Mouse (Mus musculus) cortical plate, adult 2 months (tissue): ENCODE measurements around the gene Siah3. TPM values are rescaled to one million over a fixed set of nuclear protein-coding genes. Genes with fewer than 3 reads are reported as not detected.

Experiments
- H3K27ac ChIP-seq: fragments of 200-500 bp; 2 replicates; pipeline ENCODE4 v1.5.1; 2012; ENCODE audit warnings: low read length, control low read depth, inconsistent platforms; ENCODE audit not compliant: insufficient read depth
- H3K4me1 ChIP-seq: fragments of 200-500 bp; 2 replicates; pipeline ENCODE4 v1.6.1; 2011; ENCODE audit warnings: low read length; ENCODE audit not compliant: control insufficient read depth, insufficient read depth
- H3K4me3 ChIP-seq: fragments of 200-500 bp; 2 replicates; pipeline ENCODE4 v1.5.1; 2011; ENCODE audit warnings: mild to moderate bottlenecking, low read length, control low read depth; ENCODE audit not compliant: insufficient read depth
- CTCF ChIP-seq: fragments of 200-500 bp; IDR thresholded peaks from 2 replicates; pipeline ENCODE4 v1.5.1; 2011; ENCODE audit warnings: mild to moderate bottlenecking, control low read depth, low read length; ENCODE audit not compliant: insufficient read depth; ENCODE audit errors: extremely low read depth
- POLR2A ChIP-seq: fragments of 200-500 bp; IDR thresholded peaks from 2 replicates; pipeline ENCODE4 v1.6.1; 2011; ENCODE audit warnings: mild to moderate bottlenecking, low read length, control low read depth; ENCODE audit not compliant: insufficient read depth; ENCODE audit errors: extremely low read depth
- polyA plus RNA-seq: library from polyadenylated mRNA; depleted of rRNA; stranded (reverse); fragments of >200 nt; gene quantifications from 2 replicates; pipeline ENCODE4 v1.2.3, GENCODE M21; 2012

Siah3 gene
- polyA plus RNA-seq, 1 experiment: 4.1 TPM

DNA sequence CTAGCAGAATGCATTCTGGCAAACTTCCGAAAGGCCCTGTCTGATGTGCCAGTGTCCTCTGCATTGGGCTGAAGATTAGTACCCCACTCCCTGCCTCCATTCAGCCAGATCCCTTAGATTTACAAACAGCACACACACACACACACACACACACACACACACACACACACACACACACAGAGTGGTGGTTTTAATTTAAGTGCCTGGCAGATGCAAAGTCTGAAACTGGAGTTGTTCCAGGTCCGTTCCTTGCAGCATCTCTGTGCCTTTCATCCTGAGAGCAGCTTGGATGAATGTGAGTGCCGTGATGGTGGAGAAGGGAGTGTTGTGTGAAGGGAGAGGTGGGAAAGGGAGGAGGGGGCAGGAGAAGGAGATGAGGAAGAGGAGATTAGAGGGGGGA is 4.2 kb downstream of the Siah3 start:
- H3K4me1 ChIP-seq: peaks cover 5% of the 10 kb centered on the region
- TF ChIP-seq POLR2A (no peak), CTCF (no peak)
- no peak overlapping the region for H3K27ac ChIP-seq
- H3K4me3 ChIP-seq: no peak overlapping the region

DNA sequence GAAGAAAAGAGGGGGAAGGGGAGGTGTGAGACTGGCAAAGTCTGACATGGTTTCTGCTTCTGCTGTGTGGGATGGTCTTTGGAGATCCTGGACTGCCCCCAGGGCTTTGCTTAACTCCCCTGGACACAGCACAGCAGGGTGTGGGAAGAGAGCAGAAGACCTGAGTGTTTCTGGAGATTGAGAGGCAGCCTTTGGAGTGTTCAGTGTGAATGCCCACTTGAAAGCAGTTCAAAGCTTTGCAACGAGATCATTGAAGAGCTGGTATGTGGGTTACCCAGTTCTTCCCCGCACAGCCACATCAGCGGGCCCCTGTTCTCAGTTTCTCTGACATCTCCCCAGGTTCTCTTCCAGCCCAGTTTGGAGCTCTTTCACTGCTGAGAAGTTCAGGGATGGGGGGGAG is 4.7 kb downstream of the Siah3 start:
- peaks cover 5% of the 10 kb centered on the region for H3K4me1 ChIP-seq
- H3K27ac ChIP-seq: no peak overlapping the region
- H3K4me3 ChIP-seq: no peak overlapping the region
- no peak for TF ChIP-seq CTCF
- TF ChIP-seq POLR2A: no peak

DNA sequence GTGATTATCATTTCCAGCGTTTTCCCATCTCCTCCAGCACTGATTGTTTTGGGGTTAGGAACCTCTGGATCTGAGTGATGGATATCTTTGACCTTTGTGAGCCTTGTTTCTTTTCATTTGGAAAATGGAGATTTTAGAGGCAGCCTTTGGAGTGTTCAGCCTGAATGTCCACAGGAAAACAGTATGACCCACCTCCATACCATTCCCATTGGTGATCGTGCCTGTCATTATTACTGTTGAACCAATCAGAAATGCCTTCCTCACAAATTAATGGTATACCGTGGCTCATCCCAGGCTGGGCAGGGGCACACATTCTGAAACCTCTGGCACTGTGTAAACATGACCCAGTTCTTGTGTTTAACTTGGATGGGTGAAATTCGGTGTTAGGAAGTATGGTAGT is 6.0 kb downstream of the Siah3 start:
- H3K4me1 ChIP-seq: peaks cover 5% of the 10 kb centered on the region
- TF ChIP-seq CTCF: no peak
- no peak for TF ChIP-seq POLR2A
- H3K4me3 ChIP-seq: no peak overlapping the region
- H3K27ac ChIP-seq: no peak overlapping the region

DNA sequence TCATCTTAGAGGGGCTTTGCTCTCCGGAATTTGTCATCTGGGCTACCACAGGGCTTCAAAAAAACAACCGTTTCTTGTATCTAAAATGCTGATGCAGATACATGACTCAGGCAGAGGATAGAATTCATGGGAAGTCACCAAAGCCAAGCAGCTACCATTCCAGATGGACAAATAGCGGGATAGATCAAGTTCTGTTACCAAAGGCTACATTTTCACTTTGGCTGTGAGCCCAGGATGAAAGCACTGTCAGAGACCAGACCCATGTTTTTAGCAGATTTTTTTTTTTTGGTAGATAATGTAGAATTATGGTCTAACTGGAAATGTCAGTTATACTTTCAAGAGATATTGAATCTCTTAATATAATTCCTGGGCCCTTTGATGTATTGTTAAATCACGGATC is 7.4 kb downstream of the Siah3 start:
- Histone ChIP-seq H3K27ac (no peak overlapping the region), H3K4me3 (no peak overlapping the region), H3K4me1 (peaks cover 5% of the 10 kb centered on the region)
- no peak for TF ChIP-seq CTCF
- TF ChIP-seq POLR2A: no peak

DNA sequence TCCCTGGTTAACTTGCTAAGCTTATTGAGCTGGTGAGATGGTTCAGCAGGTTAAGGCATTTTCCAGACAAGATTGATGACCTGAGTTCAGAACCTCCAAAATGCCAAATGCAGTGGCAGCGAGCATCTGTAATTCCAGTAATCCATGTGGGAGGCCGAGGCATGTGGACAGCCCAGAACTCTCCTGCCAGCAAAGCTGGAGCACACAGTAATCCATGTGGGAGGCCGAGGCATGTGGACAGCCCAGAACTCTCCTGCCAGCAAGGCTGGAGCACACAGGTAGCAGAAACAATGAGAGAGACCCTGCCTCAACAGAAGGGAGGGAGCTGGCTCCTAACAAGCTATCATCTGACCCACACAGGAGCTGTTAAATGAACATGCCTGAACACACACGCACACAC is 13.2 kb downstream of the Siah3 start:
- no peak overlapping the region for H3K4me3 ChIP-seq

DNA sequence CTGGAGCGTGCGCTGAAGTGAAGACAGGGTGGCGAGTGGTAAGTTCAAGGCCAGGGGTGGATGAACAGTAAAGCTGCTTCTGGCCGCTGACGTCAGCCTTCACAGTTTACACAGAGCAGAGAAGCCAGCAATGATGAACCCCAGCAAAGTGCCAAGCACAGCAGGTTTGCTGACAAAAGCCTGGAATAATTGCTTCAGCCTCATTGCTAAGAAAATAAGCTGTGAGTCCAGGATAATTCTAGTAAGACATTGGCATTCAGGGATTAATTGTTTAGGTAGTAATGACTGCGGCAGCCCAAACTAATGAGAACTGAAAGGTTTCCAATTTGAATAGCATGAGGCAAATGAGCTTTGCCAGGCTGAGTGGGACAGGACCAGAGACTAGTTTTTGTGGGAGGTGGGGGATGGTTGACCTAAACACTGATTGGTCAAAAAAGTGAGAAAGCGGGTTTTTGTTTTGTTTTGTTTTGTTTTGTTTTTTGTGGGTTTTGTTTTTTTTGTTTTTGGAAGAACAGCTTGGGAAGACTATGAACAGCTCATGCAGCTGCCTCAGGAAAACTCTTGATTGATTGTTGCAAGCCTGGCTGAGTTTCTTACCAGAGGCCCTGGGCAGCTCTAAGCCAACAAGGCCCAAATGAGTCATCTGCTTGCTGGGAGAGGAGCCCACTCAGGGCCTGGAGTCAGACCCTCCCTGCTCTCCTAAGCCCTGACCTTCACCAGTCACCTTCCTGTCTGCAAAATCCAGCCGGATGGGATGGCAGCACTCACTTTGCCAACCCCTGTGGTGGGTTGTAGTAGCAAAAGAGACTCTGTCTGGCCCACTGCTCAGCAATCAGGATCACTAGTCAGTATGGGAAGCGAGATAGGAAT is 17.5 kb downstream of the Siah3 start:
- no peak for TF ChIP-seq CTCF
- no peak for TF ChIP-seq POLR2A
- Histone ChIP-seq H3K4me3 (no peak overlapping the region), H3K27ac (no peak overlapping the region), H3K4me1 (peaks cover 2% of the 10 kb centered on the region; the same call in 1 of the 2 replicates)

More for the DNA sequence above, 13.2 kb downstream of the Siah3 start:
- H3K4me1 ChIP-seq: peaks cover 2% of the 10 kb centered on the region; the same call in 1 of the 2 replicates
- TF ChIP-seq CTCF: no peak
- no peak for TF ChIP-seq POLR2A
- H3K27ac ChIP-seq: no peak overlapping the region

DNA sequence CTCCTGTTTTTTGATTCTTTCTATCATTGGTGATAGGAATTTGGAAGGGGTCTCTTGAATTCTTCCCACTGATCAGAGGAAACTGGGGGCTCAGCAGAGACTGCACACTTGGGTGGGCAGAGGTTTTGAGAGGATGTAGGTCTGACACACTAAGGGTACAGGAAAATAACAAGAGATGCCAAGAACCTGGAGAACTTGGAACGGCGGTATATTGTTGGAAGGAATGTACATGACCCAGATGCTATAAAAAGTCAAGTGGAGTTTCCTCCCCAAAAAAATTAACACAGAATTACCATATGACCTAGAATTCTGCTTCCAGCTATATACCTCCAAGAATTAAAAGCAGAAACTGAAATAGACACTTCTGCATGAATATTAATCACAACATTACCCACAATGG is 20.1 kb downstream of the Siah3 start:
- TF ChIP-seq POLR2A: no peak
- no peak for TF ChIP-seq CTCF
- H3K27ac ChIP-seq: no peak overlapping the region
- H3K4me3 ChIP-seq: no peak overlapping the region
- peaks cover 2% of the 10 kb centered on the region; the same call in 1 of the 2 replicates for H3K4me1 ChIP-seq

DNA sequence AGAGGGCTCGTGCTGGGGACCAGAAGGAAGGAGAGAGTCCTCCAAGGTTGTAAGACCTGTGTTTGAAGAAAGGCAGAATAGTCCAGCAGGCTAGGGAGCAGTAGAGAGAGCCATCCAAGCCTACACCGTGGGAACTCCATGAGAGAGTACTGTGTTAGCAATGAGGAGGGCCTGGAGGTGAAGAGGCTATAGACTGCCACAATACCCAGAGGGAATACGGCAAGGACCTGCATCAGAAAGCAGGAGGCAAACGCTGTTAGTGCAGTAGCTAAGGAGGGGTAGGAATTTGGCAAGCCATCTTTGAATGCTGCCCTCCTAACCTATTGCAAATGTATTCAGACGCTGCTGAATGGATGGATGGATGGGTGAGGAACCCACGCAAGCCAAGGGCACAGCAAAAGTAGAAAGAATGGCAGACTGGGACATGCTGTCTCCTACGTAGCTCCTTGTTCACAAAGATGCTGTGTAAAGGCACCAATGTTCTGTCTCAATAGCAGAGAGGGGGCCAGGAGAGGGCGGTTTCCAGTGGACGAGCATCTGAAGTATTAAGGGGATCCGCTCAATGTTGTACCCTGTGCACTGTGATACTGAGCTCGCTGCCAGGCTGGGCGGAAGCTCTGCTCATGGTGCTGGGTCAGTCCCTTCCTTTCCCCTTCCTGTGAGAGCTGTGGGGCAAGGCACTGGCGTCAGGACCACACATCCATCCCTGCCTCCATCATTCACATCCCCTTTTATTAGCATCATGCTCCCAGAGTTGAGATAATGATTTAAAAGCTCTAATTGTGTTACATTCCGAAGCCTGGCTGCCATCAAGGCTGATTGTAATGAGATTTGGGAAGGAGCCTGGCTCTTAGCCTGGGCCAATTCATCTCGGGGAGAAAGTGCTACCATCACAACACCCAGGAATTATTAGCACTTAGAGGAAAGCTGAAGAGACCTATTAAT is 26.7 kb downstream of the Siah3 start:
- H3K27ac ChIP-seq: no peak overlapping the region
- no peak for TF ChIP-seq CTCF
- no peak for TF ChIP-seq POLR2A

DNA sequence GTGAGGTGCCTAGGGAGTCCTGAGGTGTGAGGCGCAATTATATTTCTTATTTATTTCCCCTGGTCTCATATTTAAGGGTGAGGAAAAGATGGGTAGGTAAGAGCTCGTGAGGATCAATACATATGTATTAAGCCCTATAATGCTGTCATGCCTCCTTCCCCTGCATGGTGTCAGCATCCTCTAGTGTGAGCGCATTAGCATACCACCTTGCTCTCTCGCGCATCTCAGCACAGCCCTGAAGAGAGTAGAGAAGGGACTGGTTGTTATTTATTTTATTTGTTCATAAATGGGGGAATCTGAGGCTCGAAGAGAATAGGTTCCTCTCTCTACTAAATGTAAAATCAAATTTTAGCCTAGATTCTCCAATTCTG is 27.4 kb downstream of the Siah3 start:
- TF ChIP-seq CTCF: no peak
- TF ChIP-seq POLR2A: no peak
- no peaks in the 10 kb centered on the region for H3K4me1 ChIP-seq
- no peak overlapping the region for H3K27ac ChIP-seq
- H3K4me3 ChIP-seq: no peak overlapping the region

More for the DNA sequence above, 26.7 kb downstream of the Siah3 start:
- Histone ChIP-seq H3K4me1 (no peaks in the 10 kb centered on the region), H3K4me3 (no peak overlapping the region)
